Mouse (Mus musculus) erythroblast, adult 5-6 weeks (primary cell): Measurements from ENCODE around the gene Atp6v0e. TPM values are rescaled to one million over a fixed set of nuclear protein-coding genes. Genes with fewer than 3 reads are reported as not detected.

ENCODE experiments used
- ATAC-seq: replicated peaks from 2 replicates; pipeline ENCODE4 v1.8.0; 2016; ENCODE audit warnings: moderate number of reproducible peaks, mild to moderate bottlenecking, moderate TSS enrichment, inconsistent platforms; ENCODE audit not compliant: poor library complexity, low FRiP score, severe bottlenecking
- total RNA-seq, 2 experiments: library from RNA; stranded (forward) in 1 of 2; stranded (reverse) in 1 of 2; fragments of 150-400 nt in 1 of 2; fragments of 200-764, 138-1000 nt in 1 of 2; gene quantifications; 2 replicates each; pipeline versions ENCODE4 v1.2.3 to v1.2.4; 2015 to 2017; ENCODE audit warnings: low replicate concordance in 2 of 2

The Atp6v0e gene
- 119 and 130 TPM in 2 replicates for total RNA-seq (2015; ENCODE audit: low replicate concordance)
- 100 and 176 TPM in 2 replicates for total RNA-seq (2017; ENCODE audit: low replicate concordance)

GRCm38 (mm10) chr17:26662978-26663683 is at the start of gene Atp6v0e:
Atp6v0e (plus strand) TSS chr17:26663231.
- peak; percentile 90 for ATAC-seq

DNA sequence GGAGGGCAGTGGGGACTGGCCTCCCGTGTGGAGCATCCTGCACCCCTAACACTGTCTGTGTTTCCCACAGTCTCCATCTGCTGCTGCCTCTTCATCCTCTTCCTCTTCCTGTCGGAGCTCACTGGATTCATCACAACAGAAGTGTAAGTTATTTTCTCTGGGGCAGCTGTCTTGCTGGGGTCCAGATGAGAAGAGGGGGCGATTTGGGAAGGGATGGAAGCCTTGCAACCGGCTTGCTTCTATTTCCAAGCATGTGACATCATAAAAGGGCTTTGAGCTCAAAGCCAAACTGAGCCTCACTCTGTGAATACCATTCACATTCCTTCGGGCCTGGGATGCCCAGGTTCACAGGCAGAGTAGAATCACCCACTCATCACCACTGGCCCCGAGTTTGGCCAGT is 48.7 kb upstream of the Atp6v0e start:
- no peak for ATAC-seq

DNA sequence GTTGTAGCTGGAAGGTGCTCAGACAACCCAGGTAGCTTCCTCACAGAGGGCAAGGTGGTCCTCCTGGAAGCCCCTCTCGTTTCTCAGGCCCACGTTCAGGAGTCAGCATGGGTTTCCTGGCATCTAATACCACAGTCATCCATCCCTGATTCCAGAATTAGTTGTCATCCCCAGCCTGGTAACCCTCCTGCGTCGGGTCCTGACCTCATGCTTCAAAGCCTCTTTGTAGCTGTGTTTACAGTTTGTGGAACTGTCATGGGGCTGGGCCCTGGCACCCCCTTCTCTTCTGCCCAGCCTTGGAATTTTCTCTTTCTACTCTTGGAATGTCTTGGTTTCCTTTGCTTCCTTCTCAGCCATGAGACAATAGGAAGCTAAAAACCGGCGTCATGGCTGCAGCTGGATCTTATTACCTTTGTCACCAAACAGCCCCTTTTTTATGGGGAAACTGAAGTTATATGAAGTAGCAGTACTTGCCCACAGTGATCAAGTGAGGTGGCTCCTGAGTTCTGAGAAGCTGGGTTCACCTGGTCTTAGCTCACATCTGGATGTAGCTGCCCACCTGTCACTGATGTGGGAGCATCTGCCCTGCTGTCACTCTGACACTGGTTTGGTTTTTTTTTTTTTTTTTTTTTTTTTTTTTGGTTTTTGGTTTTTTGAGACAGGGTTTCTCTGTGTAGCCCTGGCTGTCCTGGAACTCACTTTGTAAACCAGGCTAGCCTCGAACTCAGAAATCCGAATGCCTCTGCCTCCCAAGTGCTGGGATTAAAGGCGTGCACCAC is 48.1 kb upstream of the Atp6v0e start:
- no peak for ATAC-seq

GRCm38 (mm10) chr17:26616696-26617095 is 46.3 kb upstream of the Atp6v0e start:
- ATAC-seq, result no peak

DNA sequence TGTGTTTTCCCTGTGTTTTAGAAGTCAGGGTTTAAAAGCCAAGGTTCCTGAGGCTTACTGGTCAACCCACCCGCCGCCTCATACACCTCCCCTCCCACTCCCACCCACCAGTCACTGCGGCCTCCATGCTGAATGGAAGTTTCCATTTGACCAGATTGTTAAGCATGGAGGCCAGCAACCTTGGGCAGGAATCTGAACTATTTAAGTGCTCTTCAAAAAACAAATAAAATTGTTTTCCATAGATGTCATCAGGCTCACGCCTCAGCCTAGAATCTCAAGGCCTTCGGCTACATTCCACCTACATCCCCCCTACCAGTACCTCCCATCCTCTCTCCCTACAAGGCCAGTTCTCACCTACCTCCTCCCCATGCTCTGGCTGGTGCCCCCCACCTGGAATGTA is 44.5 kb upstream of the Atp6v0e start:
- ATAC-seq, result no peak

- ATAC-seq, result no peak
Observed at GRCm38 (mm10) chr17:26619577-26619976, 43.5 kb upstream of the Atp6v0e start.

DNA sequence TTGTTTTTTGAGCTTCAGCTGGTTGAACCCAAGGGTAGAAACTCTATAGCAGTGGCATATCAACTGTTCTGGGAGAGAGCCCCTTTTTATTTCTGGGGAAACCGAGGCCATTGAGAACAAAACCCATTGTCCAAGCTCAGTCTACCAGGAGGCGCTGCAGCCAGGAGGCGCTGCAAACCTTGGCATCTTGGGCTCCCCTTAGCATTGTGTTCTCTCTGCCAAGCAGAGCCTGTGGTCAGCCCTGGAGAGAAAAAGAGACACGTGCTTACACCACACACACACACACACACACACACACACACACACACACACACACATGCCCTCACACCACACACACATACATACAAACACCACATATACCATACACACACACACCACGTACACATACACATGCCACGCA is 42.7 kb upstream of the Atp6v0e start:
- no peak for ATAC-seq

DNA sequence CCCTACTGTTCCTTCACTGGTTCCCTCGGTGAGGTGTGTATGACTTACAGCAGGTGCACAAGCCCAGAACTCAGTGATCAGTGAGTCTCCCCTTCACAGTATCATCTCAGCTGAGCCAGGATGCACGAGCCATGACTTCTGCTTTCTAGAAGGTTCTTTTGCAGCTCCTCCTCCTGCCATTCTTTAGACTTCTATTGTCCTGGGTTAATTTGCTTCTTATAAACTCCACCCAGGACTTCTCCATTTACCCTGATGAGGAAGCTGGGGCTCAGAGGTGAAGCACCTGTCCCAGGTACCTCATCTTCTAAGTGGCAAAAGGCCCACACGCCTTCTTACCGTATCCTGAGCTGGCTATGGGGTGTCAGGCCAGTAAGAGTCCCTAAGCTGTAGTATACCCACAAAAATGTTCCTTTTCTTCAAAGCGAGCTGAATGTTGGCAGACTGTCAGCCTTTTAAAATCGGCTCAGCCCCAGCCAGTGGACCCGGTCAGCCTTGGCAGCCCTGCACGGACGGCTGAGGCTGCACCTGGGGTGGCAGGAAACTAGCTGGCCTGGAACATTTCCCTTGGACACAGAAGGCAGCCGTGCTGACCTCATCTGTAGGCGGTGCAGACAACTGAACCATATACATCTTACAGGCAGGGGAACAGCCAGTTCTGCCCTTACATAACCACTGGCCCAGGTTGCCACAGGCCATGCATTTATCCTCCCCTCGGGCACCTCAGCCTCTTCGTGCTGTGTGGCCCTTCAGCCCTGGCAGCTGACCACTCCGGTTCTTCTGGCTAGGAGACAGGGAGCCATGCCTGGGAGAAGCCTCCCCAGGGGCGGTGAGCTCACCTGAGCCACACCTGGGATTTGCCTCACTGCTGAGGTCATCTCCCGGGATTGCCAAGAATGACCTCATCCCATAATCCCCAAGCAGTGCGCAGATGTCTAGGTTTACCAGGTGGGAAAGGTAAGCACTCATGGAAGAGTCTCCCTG is 42.0 kb upstream of the Atp6v0e start:
- no peak for ATAC-seq

GRCm38 (mm10) chr17:26621912-26622311 is 41.1 kb upstream of the Atp6v0e start:
- no peak for ATAC-seq

GRCm38 (mm10) chr17:26623991-26624390 is 39.0 kb upstream of the Atp6v0e start:
- ATAC-seq, result no peak

DNA sequence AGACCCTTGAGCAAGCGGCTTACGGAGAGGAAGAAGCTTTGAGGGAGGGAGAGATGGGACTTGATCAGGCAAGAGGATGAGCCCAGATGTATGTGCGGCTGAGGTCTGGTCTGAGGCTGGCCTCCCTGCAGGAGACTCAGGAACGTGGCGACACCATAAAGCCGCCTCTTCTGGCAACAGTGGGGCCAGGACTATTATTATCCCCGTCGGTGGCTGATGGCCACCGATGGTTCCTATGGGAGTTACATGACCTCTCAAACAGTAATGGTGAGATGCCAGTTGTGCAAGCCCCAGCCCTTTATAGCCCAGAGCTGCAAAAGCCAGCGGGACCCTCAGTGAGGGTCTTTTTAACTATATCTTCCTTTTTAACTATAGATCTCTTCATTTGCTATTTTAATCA is 38.0 kb upstream of the Atp6v0e start:
- no peak for ATAC-seq

GRCm38 (mm10) chr17:26625521-26626010 is 37.5 kb upstream of the Atp6v0e start:
- no peak for ATAC-seq

- no peak for ATAC-seq
Observed at GRCm38 (mm10) chr17:26628479-26628878, 34.6 kb upstream of the Atp6v0e start.

GRCm38 (mm10) chr17:26628936-26629335 is 34.1 kb upstream of the Atp6v0e start:
- ATAC-seq, result no peak

- ATAC-seq, result no peak
Observed at GRCm38 (mm10) chr17:26631811-26632327, 31.2 kb upstream of the Atp6v0e start.

GRCm38 (mm10) chr17:26633186-26633585 is 29.8 kb upstream of the Atp6v0e start:
- ATAC-seq, result no peak

DNA sequence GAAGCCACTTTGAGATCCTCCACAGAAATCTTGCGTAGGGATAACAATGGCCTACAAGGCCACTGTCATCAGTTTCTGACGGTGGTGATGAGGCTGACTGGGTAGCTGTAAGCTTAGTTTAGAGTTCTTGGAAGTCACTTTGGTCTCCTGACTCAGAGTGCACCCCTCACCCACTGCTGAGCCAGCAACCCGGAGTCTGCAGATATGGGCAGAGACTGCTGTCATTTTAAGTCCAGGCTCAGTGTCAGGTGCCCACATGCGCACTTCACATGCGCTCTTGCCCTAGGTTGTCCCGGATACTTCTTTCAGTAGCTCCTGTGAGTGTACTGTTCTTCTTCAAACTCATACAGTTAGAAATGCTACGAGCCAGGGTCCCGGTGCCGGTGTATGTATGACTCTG is 29.1 kb upstream of the Atp6v0e start:
- no peak for ATAC-seq

GRCm38 (mm10) chr17:26634539-26634938 is 28.5 kb upstream of the Atp6v0e start:
- no peak for ATAC-seq

DNA sequence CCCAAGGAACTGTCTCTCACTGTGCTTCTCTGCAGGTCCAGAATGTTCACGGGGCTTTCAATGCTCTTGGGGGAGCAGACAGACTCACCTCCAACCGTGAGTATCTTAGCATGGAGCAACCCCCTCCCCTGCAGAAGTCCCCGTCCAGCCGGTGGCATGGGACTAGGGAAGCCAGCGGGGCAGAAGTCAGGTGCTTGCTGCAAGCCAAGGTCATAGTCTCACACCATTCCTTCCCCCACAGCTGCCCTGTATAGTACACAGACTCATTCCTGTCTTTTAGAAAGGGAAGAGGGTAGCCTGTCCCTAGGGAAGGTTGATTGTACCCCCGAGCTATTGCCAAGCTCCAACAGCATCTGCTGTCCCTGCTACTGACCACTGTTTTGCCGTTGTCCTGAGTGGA is 27.1 kb upstream of the Atp6v0e start:
- ATAC-seq, result no peak

GRCm38 (mm10) chr17:26637851-26638250 is 25.2 kb upstream of the Atp6v0e start:
- ATAC-seq, result no peak
